Mouse (Mus musculus) neural tube, embryonic 15.5 days (tissue): Measurements from ENCODE around the gene U2surp. TPM values are rescaled to one million over a fixed set of nuclear protein-coding genes. Genes with fewer than 3 reads are reported as not detected.
A peak's percentile ranks its signal among the peaks of the same experiment; 100 is the strongest.

ENCODE experiments used
- ATAC-seq: fragments of 200-750 bp; cut with Nextera tagmentation; 2 replicates; pipeline ENCODE4 v1.8.0; 2017; ENCODE audit warnings: mild to moderate bottlenecking, moderate TSS enrichment, moderate library complexity; ENCODE audit not compliant: low FRiP score
- H3K27ac ChIP-seq: fragments of 300-500 bp; sonication (generic); replicated peaks from 2 replicates; pipeline ENCODE4 v1.5.1; 2015; ENCODE audit warnings: mild to moderate bottlenecking, inconsistent platforms
- H3K27me3 ChIP-seq: fragments of 300-500 bp; sonication (generic); replicated peaks from 2 replicates; pipeline ENCODE4 v1.6.1; 2015; ENCODE audit warnings: inconsistent platforms
- H3K36me3 ChIP-seq: fragments of 300-500 bp; sonication (generic); 2 replicates; pipeline ENCODE4 v1.6.1; 2015; ENCODE audit warnings: inconsistent platforms
- H3K4me1 ChIP-seq: fragments of 300-500 bp; sonication (generic); 2 replicates; pipeline ENCODE4 v1.6.1; 2015; ENCODE audit warnings: inconsistent platforms
- H3K4me2 ChIP-seq: fragments of 300-500 bp; sonication (generic); 2 replicates; pipeline ENCODE4 v1.6.1; 2015; ENCODE audit warnings: inconsistent platforms, mild to moderate bottlenecking, moderate library complexity
- H3K4me3 ChIP-seq: fragments of 300-500 bp; sonication (generic); replicated peaks from 2 replicates; pipeline ENCODE4 v1.5.1; 2015; ENCODE audit warnings: mild to moderate bottlenecking, inconsistent platforms
- H3K9ac ChIP-seq: fragments of 300-500 bp; sonication (generic); replicated peaks from 2 replicates; pipeline ENCODE4 v1.6.1; 2015; ENCODE audit warnings: mild to moderate bottlenecking, inconsistent platforms
- H3K9me3 ChIP-seq: fragments of 300-500 bp; sonication (generic); replicated peaks from 2 replicates; pipeline ENCODE4 v1.6.1; 2016; ENCODE audit warnings: inconsistent platforms
- WGBS: fragments of 180-500 bp; shearing (Covaris S2); methylation state at CpG from one replicate; pipeline ENCODE4 v1.1.7; 2015; ENCODE audit warnings: mixed read lengths; 5-methylcytosine and 5-hydroxymethylcytosine counted together
- polyA plus RNA-seq: library from polyadenylated mRNA; unstranded; fragments of >200 nt; fragmentation: Nextera tagmentation; extraction: Ambion mirVana; gene quantifications from 2 replicates; pipeline ENCODE4 v1.2.1, GENCODE M21; 2015

U2surp gene
- polyA plus RNA-seq, 1 experiment from 2014 or later: 115 TPM

- H3K4me1 ChIP-seq: 0 out of 2 replicates have a peak, but pooled peaks cover 3% of the 10 kb centered on the region
- H3K36me3 ChIP-seq: no peaks in the 10 kb centered on the region
- no peak overlapping the region for H3K27ac ChIP-seq
- H3K4me3 ChIP-seq: no peak overlapping the region
- no peak overlapping the region for H3K4me2 ChIP-seq
- WGBS: 69% methylated on average over 9 of the region's 9 CpGs
- no peaks in the 10 kb centered on the region for H3K27me3 ChIP-seq
- H3K9ac ChIP-seq: no peak overlapping the region
- no peaks in the 10 kb centered on the region for H3K9me3 ChIP-seq
- no peak for ATAC-seq
Observed at GRCm38 (mm10) chr9:95550856-95551774, 39.3 kb upstream of the U2surp start.

GRCm38 (mm10) chr9:95549626-95550411 is 38.0 kb upstream of the U2surp start:
- 64% methylated on average over 15 of the region's 15 CpGs for WGBS
- H3K4me1 ChIP-seq: 0 out of 2 replicates have a peak, but pooled peaks cover 3% of the 10 kb centered on the region

GRCm38 (mm10) chr9:95546679-95547078 is 34.9 kb upstream of the U2surp start:
- 0 out of 2 replicates have a peak, but pooled peaks cover 5% of the 10 kb centered on the region for H3K4me1 ChIP-seq
- H3K9ac ChIP-seq: no peak overlapping the region
- no peak for ATAC-seq
- H3K27ac ChIP-seq: no peak overlapping the region
- no peak overlapping the region for H3K4me2 ChIP-seq
- WGBS: 61% methylated on average over 7 of the region's 7 CpGs
- no peaks in the 10 kb centered on the region for H3K36me3 ChIP-seq
- no peak overlapping the region for H3K4me3 ChIP-seq
- H3K27me3 ChIP-seq: no peaks in the 10 kb centered on the region
- H3K9me3 ChIP-seq: no peaks in the 10 kb centered on the region

More at GRCm38 (mm10) chr9:95549626-95550411, 38.0 kb upstream of the U2surp start:
- Histone ChIP-seq H3K27me3 (no peaks in the 10 kb centered on the region), H3K9me3 (no peaks in the 10 kb centered on the region), H3K9ac (no peak overlapping the region), H3K36me3 (no peaks in the 10 kb centered on the region), H3K4me2 (no peak overlapping the region), H3K27ac (no peak overlapping the region), H3K4me3 (no peak overlapping the region)
- no peak for ATAC-seq

- no peak for ATAC-seq
- WGBS: 97% methylated on average over 4 of the region's 4 CpGs
- no peak overlapping the region for H3K4me3 ChIP-seq
Observed at GRCm38 (mm10) chr9:95544598-95544997, 32.8 kb upstream of the U2surp start.

GRCm38 (mm10) chr9:95542475-95542874 is 30.7 kb upstream of the U2surp start:
- no peak overlapping the region for H3K4me2 ChIP-seq
- 80% methylated on average over 6 of the region's 6 CpGs for WGBS
- H3K36me3 ChIP-seq: no peaks in the 10 kb centered on the region
- 0 out of 2 replicates have a peak, but pooled peaks cover 3% of the 10 kb centered on the region for H3K4me1 ChIP-seq
- H3K27me3 ChIP-seq: no peaks in the 10 kb centered on the region
- no peaks in the 10 kb centered on the region for H3K9me3 ChIP-seq
- ATAC-seq: no peak
- H3K4me3 ChIP-seq: no peak overlapping the region
- H3K9ac ChIP-seq: no peak overlapping the region
- H3K27ac ChIP-seq: 0 out of 2 replicates have a peak overlapping the region, but pooled peaks have one; percentile 48

More at GRCm38 (mm10) chr9:95544598-95544997, 32.8 kb upstream of the U2surp start:
- Histone ChIP-seq H3K9me3 (no peaks in the 10 kb centered on the region), H3K9ac (no peak overlapping the region), H3K36me3 (no peaks in the 10 kb centered on the region), H3K27ac (no peak overlapping the region), H3K4me2 (no peak overlapping the region), H3K4me1 (0 out of 2 replicates have a peak, but pooled peaks cover 3% of the 10 kb centered on the region), H3K27me3 (no peaks in the 10 kb centered on the region)

- WGBS: 70% methylated on average over 15 of the region's 15 CpGs
- Histone ChIP-seq H3K27ac (0 out of 2 replicates have a peak overlapping the region, but pooled peaks have one; percentile 48), H3K4me3 (no peak overlapping the region), H3K36me3 (no peaks in the 10 kb centered on the region), H3K4me1 (0 out of 2 replicates have a peak, but pooled peaks cover 3% of the 10 kb centered on the region), H3K9me3 (no peaks in the 10 kb centered on the region), H3K4me2 (no peak overlapping the region), H3K9ac (no peak overlapping the region), H3K27me3 (no peaks in the 10 kb centered on the region)
- peak; percentile 39 for ATAC-seq
Observed at GRCm38 (mm10) chr9:95541650-95542432, 30.0 kb upstream of the U2surp start.

- H3K4me1 ChIP-seq: 0 out of 2 replicates have a peak, but pooled peaks cover 3% of the 10 kb centered on the region
- ATAC-seq: no peak
- H3K9ac ChIP-seq: no peak overlapping the region
- no peak overlapping the region for H3K27ac ChIP-seq
- H3K4me3 ChIP-seq: no peak overlapping the region
- H3K36me3 ChIP-seq: no peaks in the 10 kb centered on the region
- no peaks in the 10 kb centered on the region for H3K9me3 ChIP-seq
- no peak overlapping the region for H3K4me2 ChIP-seq
- no peaks in the 10 kb centered on the region for H3K27me3 ChIP-seq
Observed at GRCm38 (mm10) chr9:95541208-95541607, 29.4 kb upstream of the U2surp start.

- H3K27ac ChIP-seq: no peak overlapping the region
- H3K4me2 ChIP-seq: no peak overlapping the region
- WGBS: 58% methylated on average over 4 of the region's 4 CpGs
- no peaks in the 10 kb centered on the region for H3K27me3 ChIP-seq
- no peak overlapping the region for H3K9ac ChIP-seq
- 0 out of 2 replicates have a peak, but pooled peaks cover 3% of the 10 kb centered on the region for H3K4me1 ChIP-seq
- ATAC-seq: no peak
- H3K36me3 ChIP-seq: no peaks in the 10 kb centered on the region
- H3K4me3 ChIP-seq: no peak overlapping the region
- H3K9me3 ChIP-seq: no peaks in the 10 kb centered on the region
Observed at GRCm38 (mm10) chr9:95540487-95540886, 28.7 kb upstream of the U2surp start.

- no peak overlapping the region for H3K27ac ChIP-seq
- 0 out of 2 replicates have a peak, but pooled peaks cover 3% of the 10 kb centered on the region for H3K4me1 ChIP-seq
- ATAC-seq: no peak
- no peak overlapping the region for H3K4me3 ChIP-seq
- no peaks in the 10 kb centered on the region for H3K36me3 ChIP-seq
- no peaks in the 10 kb centered on the region for H3K27me3 ChIP-seq
- no peaks in the 10 kb centered on the region for H3K9me3 ChIP-seq
- WGBS: 72% methylated on average over 2 of the region's 2 CpGs
- H3K4me2 ChIP-seq: no peak overlapping the region
- H3K9ac ChIP-seq: no peak overlapping the region
Observed at GRCm38 (mm10) chr9:95539176-95539800, 27.5 kb upstream of the U2surp start.

- Histone ChIP-seq H3K4me2 (no peak overlapping the region), H3K36me3 (no peaks in the 10 kb centered on the region), H3K27ac (no peak overlapping the region), H3K4me3 (no peak overlapping the region), H3K4me1 (no peaks in the 10 kb centered on the region), H3K27me3 (no peaks in the 10 kb centered on the region), H3K9ac (no peak overlapping the region), H3K9me3 (no peaks in the 10 kb centered on the region)
- no peak for ATAC-seq
- 49% methylated on average over 6 of the region's 6 CpGs for WGBS
Observed at GRCm38 (mm10) chr9:95533817-95534216, 22.0 kb upstream of the U2surp start.
